Mouse (Mus musculus): ENCODE results near the gene Olfr206.
"Not testable (repeated sequence)": the region's sequence is repeated elsewhere in the genome, so short reads cannot be mapped to it uniquely, and the experiment has no call there.

Olfr206 gene

DNA sequence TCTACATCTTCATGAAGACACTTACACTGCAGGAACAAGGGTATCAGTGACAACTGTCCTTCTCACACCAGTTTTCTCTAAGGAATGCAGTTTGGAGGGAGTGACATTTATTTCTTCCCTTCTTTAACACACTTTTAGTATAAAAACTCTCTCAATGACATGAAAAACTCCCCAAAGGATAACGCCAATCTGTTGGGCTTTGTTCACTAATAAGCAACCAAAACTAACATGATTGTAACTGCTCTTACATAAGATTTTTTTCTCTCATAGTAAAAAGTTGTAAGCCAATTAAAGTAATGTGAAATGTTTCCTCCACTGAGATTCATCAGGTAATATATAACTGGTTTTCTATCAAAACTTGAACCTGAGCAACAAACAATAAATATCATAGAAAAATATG is at the start of gene Olfr206:
Gene Olfr206 (minus strand): TSS at position 101 of the 400 bp plus-strand sequence.
- no peak for DNase-seq (ENCODE audit: low spot score)

DNA sequence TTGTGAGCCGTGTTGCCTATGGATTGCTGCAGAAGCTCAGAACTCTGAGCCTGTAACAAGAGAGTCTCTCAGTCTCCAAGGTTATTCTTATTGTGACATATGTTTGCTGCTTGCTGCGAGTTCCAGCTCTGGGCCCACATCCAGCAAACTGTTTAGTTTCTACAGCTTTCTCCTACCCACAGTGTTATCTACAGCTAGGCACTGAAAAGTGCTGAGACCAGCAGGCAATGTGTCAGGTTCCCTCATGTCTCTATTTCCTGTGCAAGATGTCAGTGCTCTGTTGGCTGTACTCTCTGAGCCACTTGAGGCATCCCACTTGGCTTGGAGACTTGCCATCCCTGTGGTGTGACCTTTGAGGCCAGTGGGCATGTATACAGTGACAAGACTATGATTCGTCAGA is 44.3 kb upstream of the Olfr206 start:
- DNase-seq (ENCODE audit: low spot score): no peak

DNA sequence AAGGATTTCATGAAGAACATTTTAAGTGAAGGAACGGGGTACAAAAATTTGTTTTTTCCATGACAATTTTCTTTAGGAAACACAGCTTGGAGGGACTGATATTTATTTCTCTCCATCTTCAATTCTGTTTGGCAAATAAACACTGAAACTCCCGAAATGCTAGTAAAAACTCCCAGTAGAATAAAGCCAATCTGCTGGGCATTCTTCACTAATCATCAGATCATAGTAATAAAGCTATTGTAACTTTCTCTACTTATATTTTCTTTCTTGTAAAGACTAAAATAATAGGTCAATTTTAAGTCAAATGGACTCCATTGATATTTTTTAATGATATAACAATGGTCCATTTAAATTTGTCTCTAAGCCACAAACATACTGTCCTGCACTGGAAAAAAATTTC is 14.8 kb upstream of the Olfr206 start, which contains the start of gene Olfr209:
Gene Olfr209 (minus strand): TSS at position 101 of the 400 bp plus-strand sequence.
- DNase-seq (ENCODE audit: low spot score): no peak

DNA sequence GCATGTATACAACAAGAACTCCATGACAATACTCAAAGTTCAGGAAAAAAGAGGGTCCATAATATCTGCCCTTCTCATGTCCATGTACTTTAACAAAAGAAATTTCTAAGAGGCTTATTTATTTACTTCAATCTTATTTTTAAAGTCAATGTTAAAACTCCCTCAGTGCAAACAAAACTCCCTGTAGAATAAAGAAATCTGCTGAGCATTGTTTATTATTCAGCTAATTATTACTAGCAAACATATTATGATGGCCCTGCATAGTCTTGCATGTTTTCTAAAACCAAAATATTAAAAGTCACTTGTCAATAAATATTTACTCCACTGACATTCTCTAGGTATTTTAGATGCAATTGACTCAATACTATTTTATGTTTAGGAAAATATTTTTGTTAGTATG is 18.0 kb downstream of the Olfr206 start, which contains the start of gene Olfr205:
Gene Olfr205 (minus strand): TSS at position 101 of the 400 bp plus-strand sequence.
- no peak for DNase-seq (ENCODE audit: low spot score)

DNA sequence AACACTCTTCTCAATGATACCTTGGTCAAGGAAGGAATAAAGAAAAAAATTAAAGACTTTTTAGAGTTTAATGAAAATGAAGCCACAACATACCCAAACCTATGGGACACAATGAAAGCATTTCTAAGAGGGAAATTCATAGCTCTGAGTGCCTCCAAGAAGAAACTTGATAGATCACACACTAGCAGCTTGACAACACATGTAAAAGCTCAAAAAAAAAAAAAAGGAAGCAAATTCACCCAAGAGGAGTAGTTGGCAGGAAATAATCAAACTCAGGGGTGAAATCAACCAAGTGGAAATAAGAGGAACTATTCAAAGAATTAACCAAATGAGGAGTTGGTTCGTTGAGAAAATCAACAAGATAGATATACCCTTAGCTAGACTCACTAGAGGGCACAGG is 25.8 kb downstream of the Olfr206 start:
- not testable (repeated sequence) for DNase-seq (ENCODE audit: low spot score)

DNA sequence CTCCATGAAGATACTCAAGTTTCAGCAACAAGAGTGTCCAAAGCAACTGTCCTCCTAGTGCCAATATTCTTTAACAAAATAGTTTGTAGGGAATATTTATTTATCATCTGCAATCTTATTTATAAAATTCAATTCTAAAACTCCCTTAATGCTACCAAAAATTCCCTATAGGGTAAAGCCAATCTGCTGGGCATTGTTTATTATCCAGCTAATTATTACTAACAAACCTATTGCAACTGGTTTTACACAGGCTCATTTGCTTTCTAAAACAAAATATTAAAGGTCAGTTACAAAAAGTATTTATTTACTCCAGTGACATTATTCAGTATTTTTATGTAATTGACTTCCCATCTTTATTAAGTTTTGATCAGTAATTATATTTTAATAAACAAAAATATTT is 30.9 kb downstream of the Olfr206 start, which contains the start of gene Olfr204:
Gene Olfr204 (minus strand): TSS at position 101 of the 400 bp plus-strand sequence.
- no peak for DNase-seq (ENCODE audit: low spot score)

DNA sequence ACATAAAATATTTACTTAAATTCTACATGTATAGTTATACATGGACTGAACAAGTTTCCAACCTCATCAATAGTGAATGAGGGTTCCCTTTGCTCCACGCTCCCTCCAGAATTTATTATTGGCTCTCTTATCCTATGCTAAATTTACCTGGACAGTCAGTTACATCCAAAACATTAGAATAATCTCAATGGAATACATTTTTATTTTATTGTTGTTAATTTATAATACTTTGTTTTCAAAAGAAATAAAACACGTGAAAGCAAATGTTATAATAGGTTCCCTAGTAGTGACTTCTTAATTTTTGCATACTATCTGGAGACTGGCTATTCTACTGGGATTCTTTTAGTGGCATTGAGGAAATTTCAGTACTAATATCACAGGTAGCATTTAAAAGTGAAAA is 50.5 kb downstream of the Olfr206 start, which contains the start of gene Olfr203:
Gene Olfr203 (plus strand): TSS at position 301 of the 400 bp plus-strand sequence.
- no peak for DNase-seq (ENCODE audit: low spot score)

All from urinary bladder, postnatal 25 days (tissue).